Mouse (Mus musculus): ENCODE measurements around the gene Nck2.
"Not testable (repeated sequence)": the region's sequence is repeated elsewhere in the genome, so short reads cannot be mapped to it uniquely, and the experiment has no call there.

Gene Nck2

DNA sequence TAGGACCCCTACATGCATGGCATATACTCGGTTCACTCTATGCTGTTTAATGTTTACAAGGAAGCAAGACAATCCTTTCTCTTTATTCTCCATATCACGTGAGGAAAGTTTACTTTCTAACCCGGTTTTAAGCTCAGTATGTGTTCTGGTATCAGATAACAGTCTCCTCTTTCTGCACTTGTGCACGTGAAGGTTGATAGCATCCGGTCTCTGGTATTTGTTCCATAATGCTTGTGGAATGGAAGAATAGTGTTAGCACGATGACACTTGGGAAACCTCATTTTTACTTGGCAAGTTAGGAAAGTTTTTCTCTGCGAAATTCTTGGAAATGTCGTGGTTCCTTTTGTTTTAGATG, 58.4 kb downstream of the Nck2 start:
- DNase-seq, result no peak

DNA sequence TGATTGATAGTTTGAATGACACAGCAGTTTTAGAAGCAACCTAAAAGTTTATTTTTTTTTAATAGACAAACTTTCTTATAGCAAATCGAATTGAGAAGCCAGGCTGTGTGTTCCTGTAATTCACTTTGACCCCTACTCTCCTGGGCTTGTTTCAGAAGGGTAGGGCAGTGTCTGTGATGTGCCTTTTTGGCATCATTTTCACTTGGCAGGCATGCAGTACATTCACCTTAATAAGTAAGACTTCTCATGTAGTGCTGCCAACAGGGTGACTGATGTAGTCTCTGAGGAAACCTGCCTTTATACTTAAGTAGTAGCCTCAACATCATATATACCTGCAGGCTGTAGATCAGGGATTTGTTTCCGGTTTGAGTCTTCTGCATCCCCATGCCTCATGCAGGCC, 58.9 kb downstream of the Nck2 start:
- DNase-seq, result peak; percentile 18 to 22

DNA sequence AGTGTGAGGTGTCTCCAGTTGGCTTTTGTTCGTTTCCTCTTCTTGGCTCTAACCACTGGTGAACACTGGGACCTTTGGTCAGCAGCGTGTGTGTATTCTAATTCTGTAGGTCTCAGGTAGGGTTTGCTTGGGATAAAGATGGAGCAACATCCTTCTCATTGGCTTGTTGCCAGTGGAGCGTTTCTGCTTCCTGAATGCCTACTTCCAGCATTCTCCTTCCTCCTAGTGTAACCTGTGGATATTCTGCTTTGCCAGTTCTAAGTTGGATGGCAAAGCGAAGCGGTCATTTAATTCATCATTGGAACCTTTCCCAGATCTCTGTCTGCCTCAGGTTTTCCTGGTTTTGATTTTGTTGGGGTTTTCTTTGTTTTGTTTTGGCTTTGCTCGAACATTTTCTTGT, 59.3 kb downstream of the Nck2 start:
- no peak for DNase-seq

DNA sequence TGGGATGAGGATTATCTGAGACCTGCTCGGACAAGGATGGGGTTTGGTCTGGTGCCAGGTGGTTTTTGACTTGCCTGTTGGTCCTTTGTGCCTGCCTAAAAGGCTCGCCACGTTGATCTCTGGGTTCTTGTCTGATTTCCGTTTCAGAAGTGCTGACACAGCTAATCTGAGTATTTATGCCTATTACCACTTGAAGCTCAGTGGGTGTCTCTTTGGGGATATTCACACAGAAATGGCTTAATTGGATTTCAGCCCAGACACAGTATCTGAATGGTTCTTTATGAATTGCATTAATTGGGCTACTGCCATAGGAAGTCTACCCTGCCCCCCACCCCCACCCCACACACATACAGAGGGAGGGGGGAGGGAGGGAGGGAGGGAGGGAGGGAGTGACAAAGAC, 59.9 kb downstream of the Nck2 start:
- DNase-seq, result no peak

DNA sequence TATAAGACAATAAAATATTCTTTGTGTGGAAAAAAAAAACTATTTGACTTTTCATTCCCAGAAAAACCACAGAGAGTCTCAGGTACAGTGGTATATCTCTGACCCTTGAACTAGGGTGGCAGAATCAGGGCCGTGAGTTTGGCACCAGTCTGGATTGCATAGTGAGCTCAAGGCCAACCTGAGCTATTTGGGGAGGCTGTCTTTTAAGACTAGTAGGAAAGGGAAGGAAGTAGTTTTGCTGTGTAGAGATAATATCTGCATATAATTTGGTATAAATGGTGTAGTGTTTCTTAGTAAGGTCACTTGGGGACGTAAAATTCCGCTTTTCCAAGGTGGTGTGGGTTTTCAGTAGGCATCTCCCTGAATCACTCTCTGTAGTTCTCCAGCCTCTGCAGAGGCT, 62.3 kb downstream of the Nck2 start:
- DNase-seq, result no peak

DNA sequence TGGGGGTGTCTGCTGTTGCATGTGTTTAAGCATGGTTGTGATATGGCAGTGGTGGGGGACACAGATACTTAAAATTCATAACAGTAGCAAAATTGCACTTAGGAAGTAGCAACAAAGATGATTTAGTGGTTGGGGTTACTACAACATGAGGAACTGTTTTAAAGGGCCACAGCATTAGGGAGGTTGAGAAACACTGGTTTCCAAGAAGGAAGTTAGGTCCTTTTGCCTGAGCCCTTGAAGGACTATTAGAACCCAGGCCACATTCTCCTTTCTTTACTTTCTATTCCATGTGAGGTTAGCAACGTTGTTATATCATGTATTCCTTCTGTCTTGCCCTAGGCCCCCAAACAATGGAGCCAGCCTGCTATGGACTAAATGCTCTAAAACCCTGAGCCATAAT, 63.4 kb downstream of the Nck2 start:
- DNase-seq, result no peak

DNA sequence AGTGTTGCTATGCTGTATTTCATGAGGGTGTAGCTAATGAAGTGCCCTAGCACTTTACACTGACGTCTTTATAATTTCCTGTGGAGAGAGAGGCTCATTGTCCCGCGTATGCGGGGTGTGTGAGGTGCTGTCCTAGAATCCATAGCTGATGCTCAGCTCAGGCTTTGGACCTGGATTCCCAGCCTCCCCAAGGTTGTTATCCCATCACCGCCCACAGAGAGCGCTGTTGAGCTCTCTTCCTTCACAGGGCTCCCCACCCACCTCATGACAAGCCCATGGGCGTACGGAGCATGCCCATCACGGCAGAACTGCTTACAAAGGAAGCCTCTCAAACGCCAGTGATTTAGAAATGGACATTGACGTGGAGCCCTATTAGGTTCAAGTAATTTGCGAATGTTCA, 66.9 kb downstream of the Nck2 start:
- DNase-seq, result no peak

DNA sequence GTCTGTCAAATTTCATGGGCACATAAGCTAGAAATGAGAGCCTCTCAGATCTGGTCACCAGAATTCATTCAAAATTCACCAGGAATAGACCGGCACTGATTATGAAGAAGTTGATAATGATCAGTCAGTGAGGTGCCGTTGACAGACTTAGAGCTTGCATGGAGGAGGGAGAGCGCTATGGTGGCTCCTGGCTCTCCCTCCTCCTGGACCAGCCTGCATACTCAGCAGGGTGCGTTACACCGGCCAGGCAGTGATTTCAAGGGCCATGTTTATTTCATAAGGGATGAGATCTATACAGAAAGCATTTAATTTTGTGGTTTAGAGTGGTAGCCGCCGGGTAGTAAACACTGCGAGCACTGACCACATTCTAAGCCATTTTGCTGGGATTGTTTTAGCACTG, 67.3 kb downstream of the Nck2 start:
- DNase-seq, result no peak

DNA sequence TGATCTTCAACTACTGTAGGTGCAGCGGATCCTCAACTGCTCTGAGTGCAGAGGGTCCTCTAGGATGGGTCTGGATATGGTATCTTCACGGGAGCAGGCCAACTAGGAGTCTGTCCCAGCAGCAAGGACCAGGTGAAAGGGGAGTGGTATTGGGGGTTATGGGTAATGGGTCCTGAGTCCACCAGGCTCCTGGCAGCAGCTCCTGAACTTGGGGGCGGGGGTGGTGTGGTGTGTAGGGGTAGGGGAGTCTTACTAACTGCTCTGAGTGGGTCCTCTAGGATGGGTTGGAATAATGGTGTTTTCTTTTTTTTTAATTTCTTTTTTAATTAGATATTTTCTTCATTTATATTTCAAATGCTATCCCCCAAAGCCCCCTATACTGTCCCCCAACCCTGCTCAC, 73.0 kb downstream of the Nck2 start:
- no peak for DNase-seq

DNA sequence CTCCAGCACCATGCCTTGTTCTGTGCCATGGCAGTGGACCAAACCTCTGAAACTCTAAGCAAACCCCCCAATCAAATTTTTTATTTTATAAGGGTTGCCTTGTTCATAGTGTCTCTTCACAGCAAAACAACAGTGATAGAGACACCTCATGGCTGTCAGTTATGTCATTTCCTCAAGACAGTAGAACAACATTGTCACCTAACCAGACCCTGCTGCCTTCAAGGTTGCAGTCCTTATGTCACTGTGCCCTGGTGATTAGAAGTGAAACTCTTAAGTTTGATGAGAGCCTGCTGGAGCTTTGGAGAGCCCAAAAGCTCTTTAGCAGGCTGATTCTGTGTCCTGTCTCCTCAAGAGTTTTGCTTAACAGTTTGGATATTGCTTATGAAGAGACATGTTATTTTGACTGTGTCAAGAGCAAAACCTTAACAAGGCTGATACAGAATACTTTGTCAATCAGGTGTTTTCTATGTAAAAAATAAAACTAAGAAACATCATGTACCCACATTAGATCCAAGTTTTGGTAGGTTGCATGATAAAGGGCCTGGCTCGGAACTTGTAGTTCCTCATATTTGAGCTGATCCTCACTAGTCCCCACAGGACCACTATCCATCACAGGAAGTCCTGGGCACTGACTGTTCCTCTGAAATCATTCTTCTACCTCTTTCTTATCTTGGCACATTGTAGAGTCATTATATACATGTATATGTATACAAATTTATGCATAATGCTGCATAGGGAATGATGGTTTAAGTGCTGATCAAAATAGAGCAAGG, 76.0 kb downstream of the Nck2 start:
- DNase-seq, result no peak

DNA sequence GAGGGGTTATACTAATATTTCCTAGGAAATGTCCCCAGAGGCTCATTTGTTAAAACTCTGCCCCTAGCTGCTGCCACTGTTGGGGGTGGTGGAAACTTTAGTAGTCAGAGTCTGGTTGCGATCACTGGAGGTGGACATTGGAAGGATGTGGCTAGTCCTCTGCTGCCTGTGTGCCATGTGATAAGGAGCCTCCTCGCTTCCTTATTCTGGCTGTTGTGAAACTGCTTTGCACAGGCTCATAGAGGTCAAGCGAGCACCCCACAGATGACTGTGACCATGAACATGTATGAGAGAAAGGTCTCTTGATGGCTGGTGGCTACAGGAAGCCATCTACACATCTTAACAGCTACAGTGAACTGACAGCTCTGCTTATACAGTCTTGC, 76.6 kb downstream of the Nck2 start:
- DNase-seq, result no peak

DNA sequence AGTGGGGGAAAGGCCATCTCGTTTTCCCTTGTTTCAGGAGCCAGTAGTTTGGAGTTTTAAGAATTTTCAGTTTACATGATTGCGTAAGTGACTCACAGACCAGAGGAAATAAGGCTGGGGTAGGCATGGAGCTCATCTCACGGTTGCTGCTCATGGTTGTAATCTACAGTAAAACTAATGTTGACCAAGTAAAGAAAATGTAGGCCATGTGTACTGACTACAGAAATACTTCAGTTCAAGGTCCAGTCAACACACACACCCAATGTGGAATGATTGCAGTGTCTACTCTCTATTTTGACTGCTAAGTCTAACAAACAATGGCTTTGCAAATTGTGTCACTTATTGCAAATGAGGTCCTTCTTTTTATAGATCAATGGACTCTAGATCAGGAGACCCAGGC, 77.1 kb downstream of the Nck2 start:
- no peak for DNase-seq

DNA sequence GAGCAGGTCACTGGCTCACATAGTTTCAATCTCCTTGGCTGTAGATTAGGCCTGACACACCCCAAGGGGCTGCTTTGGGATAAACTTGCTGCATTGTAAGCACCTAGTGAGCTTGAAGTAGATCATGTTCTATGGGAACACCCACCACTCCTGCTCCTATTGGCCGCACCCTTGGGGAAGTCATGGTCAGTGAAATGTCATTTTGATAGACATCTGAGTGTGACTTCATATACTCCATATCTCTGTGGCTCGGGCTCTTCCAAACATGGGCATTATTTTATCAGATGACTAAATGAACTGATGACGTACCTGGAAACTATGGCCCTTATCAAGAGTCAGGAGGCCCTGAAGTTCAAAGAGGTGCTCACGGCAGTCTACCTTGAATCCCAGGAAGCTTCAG, 77.6 kb downstream of the Nck2 start:
- no peak for DNase-seq

DNA sequence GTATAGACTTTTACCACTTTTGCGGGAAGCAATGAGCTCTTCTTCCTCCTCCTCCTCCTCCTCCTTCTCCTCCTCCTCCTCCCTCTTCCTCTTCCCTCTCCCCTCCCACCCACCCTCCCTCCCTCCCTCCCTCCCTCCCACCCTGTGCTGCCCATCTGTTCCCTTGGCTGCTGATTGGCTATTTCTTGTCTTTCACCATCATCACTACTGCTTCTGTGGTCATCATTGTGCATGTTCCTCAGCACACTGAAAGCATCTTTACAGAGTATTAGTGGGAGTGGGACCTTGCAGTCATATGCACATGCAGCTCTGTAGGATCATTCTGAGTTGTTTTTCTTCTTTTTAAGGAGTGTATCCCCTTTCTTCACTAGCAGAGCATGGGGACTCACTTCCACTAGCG, 78.6 kb downstream of the Nck2 start:
- no peak for DNase-seq

DNA sequence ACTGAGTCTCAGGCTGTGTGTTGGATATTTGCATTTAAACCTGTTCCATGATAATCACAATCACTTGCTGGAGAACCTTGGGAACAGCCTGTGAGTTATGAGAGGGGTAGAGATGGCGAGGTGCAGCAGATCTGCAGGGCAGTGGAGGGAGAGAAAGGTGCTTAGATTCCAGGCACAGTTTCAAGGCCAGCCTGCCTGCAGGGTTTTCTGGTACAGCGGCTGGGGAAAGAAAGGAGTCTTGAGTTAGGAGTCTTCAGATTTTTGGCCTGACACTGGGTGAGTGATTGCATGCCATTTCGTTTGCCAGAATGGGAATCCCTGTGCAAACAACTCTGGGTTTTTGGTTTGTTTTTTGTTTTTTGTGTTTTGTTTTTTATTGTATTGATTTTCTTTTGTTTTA, 80.0 kb downstream of the Nck2 start:
- no peak for DNase-seq

DNA sequence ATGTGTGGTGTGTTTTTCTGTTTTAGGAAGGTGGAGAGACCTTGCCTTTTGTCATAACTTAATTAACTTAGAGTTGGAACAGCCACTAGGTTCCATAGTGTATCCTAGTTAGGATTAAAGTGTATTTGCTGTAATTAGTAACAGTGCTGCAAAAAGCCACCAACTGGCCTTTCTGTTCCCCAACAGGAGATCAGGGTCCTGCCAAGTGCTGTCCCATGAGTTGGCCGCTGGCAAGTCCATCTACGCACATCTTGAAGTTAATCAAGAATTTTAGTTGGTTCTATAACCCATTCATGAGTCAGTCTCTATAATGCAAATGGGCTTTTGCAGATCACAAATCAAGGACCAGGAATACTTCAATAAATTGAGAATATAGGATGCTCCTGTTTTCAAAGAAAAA, 83.9 kb downstream of the Nck2 start:
- DNase-seq, result no peak

DNA sequence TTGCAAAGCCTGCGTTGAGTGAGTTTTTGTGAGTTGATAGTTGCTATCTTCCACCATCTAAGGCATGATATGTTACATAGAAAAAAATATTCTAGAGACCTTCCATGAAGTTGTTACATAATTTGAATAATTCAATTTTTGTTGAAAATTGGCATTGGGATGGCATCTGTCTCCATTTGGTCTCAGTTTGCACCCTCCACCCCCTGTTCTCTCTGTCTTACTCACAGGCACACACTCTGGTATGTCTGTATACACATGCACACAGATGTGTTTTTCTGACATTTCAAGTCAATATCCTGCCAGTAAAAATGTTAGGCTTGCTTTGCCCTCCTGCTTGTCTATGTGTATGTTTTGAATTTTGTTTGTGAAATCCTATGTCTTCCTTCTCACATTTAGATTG, 84.7 kb downstream of the Nck2 start:
- no peak for DNase-seq

DNA sequence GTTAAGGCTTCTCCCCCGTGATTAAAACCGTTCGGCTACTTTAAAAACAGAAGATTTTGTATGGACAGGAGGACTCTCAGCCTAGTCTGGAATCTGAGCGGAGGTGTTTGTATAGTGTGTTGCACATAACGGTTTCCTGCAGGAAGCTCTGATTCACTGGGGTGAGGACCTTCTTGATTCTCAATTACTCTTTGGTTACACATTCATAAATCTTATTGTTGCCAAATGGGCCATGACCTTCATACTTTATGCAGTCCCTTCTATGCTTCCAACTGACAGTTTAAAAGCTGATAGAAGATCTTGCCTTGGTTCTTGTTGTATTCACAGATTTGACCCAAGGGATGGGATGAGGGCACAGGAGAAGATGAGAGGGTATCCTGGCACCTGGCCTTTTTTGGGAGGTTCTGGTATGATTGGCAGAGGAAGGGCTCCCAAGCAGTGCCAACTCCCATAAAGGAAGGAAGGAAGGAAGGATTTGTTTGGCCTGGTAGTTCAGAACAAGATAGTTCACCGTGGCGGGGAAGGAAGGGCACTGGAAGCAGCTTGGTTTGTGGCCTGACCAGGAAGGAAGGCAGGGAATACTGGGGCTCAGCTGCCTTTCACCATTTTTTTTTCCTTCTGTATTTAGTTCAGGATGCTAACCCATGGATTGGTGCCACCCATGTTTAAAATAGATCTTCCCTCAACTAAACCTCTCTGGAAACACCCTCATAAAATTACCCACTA, 86.1 kb downstream of the Nck2 start:
- peak; percentile 8 to 12 for DNase-seq

DNA sequence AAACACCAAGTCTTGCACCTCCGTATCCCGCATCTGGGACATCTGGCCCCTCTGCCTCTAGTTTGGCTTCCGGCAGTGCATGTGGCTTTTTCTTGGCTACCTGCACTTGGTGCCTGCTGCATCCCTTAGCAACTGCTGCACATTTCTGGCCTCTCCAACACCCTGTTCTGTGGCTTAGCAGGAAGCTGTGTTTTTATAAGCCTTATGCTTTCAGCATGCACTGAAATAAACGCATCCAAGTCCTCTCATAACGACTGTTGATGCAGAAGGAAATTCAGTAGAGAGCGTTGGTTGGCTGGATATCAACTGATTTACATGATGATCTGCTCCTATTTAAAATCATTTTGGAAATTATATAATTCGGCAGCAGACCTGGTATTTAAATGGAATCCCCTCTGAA, 86.9 kb downstream of the Nck2 start:
- no peak for DNase-seq

DNA sequence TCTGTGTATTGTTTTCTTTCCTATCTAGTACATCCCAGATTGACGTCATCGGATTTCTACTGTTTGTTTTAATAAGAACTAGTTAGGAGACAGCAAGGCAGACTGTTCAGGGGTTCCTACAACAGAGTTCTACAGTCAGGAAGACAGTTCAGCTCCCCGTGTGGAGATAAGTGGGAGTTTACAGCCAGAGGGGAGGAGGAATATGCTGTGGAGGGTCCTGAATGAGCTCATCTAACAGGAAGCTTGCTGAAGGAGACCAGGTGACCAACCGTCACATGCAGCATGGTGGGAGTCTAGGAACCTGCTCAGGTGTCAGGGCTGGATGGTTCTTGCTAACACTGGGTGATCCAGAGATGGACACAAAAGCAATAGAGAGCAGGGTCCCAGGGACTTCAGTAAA, 87.9 kb downstream of the Nck2 start:
- DNase-seq, result no peak

DNA sequence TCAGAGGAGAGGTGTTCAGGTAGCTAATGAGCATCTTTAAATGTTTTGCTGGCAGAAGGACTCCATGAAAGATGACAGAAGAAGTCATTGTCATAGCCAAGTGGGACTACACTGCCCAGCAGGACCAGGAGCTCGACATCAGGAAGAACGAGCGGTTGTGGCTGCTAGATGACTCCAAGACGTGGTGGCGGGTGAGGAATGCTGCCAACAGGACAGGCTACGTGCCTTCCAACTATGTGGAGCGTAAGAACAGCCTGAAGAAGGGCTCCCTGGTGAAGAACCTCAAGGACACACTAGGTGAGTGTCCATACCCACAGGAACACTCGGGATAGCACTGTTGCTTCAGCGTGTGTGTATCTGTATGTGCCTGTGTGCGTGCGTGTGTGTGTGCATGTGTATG, 89.1 kb downstream of the Nck2 start:
- not testable (repeated sequence) for DNase-seq

DNA sequence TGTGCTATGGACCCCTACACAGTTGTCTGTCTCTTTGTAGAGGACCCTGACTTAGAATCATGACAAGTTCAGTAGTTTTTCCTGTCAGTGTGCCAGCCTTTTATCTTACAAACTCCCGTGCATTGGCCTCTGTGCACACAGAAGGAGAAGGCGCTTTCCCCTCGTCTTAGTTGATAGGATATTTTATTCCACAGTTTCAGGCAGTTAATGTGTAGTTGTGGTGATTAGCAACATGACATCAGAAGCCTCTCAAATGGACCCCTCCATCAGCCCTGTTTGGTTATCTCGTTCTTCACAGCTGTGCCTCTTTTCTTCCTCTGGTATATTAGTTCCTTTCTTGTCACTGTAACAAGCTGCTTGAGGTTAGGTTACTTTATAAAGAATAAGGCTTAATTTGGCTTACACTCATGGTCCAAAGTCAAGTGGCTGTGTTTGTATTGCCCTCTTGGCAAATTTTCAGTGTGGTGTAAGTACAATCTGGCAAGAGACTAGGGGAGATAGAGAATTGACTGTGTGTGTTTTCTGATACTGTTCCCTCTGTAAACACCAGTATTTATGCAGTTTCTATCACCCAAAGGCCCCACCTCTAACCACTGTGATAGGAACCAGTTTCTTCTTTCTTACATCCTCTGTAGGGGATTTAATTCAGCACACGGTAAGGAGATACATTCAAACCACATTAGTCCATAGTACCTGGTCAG, 89.8 kb downstream of the Nck2 start:
- no peak for DNase-seq

DNA sequence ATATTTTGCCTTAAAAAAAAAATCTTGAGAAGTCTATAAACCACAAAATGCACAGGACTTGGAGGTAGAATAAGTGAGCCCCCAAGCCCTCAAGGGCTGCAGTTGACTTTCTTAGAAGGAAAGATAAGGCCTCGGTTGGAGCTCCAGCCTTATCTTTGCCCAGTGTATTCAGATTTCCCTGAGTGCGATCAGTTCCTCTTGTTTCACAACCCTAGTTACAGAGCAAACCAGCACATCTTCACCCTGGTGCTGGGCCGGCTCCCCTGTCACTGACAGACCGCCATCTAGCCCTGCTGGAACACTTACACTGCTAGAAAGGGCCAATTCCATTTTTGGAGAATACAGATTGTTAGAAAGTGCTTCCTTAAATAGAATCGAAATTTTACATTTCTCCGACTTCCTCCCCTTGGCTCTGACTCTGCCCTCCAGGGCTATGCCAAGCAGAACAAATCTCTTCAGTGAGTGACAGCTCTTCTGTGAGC, 91.2 kb downstream of the Nck2 start:
- DNase-seq, result no peak

DNA sequence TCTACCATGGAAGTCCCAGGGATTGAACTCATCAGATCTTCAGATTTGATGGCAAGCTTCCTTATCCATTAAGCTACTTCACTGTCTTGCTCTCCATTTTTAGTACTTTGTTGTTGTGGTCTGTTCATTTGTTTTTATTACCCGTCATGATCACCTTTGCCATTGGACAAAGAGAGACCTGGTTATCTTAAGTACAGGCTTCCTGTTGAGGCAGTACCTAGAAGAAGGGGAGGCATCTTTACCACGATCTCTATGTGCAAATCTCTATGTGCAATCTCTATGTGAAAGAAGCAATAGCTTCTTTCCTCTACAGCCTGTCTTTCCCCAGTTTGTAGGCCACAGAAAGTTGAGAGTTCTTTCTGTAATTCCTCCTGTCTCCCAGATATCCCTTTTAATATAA, 91.9 kb downstream of the Nck2 start:
- no peak for DNase-seq

Measured in kidney, adult 8-10 months (tissue).